Comparison of ENCODE assay signal across 22 mouse cellular contexts in genomic region chr5:112040678-112041077, GRCm38 (mm10).
DNase-seq lines count a peak whose midpoint lies in the region; ATAC-seq and TF ChIP-seq lines count a peak whose summit lies in the region.
"Had no signal": no experiment of that assay in that cellular context is flagged by ENCODE, and none has a peak within 500 bp of the region (broad histone marks: within the 10 kb centered on the region; RNA-seq: fewer than 3 reads in every experiment).

No protein-coding gene starts in this region.

- DNase-seq in hindbrain, postnatal 0 days (ENCODE audit: low spot score): no peak
- DNase-seq in neural tube, embryonic 10.5 days (ENCODE audit: extremely low spot score, low spot score): no peak
- no peak for DNase-seq in adipocyte (ENCODE audit: low spot score)
- DNase-seq in right cerebral cortex, postnatal 14 days: no peak
- DNase-seq: adrenal gland, postnatal 25 days; cerebellum, adult 18-20 months; cerebellum, postnatal 25 days; embryo, embryonic 11 days; heart, postnatal 10 days; kidney, adult 11 months; lung, adult 18-20 months; lung, postnatal 14 days; thymus, postnatal 36 days had no signal

- no peak for TF ChIP-seq CTCF in hindbrain, postnatal 0 days (IDR thresholded peaks at IDR 0.05; ENCODE audit: low read depth)

- peaks cover 54% of the 10 kb centered on the region for H3K4me1 ChIP-seq in hindbrain, embryonic 13.5 days (replicated peaks)
- peaks cover 18% of the 10 kb centered on the region for H3K4me1 ChIP-seq in hindbrain, postnatal 0 days (ENCODE audit: insufficient read depth, low read length)
- H3K4me1 ChIP-seq in neural tube, embryonic 13.5 days (replicated peaks): peaks cover 45% of the 10 kb centered on the region
- peaks cover 37% of the 10 kb centered on the region for H3K4me1 ChIP-seq in forebrain, embryonic 16.5 days (replicated peaks; ENCODE audit: control insufficient read depth, insufficient read depth, low read length)
- H3K4me1 ChIP-seq: megakaryocyte, embryonic 14.5 days had no signal

- 56% methylated on average over 1 of the region's 1 CpGs for WGBS in hindbrain, embryonic 13.5 days
- 38% methylated on average over 1 of the region's 1 CpGs for WGBS in hindbrain, postnatal 0 days
- 38% methylated on average over 1 of the region's 1 CpGs for WGBS in neural tube, embryonic 13.5 days
- 22% methylated on average over 1 of the region's 1 CpGs for WGBS in forebrain, embryonic 16.5 days

- no peak overlapping the region for H3K4me2 ChIP-seq in hindbrain, embryonic 13.5 days
- H3K4me2 ChIP-seq in hindbrain, postnatal 0 days (ENCODE audit: low read depth, low read length): no peak overlapping the region
- H3K4me2 ChIP-seq in neural tube, embryonic 13.5 days: no peak overlapping the region
- H3K4me2 ChIP-seq in forebrain, embryonic 16.5 days (ENCODE audit: low read length): no peak overlapping the region
- H3K4me2 ChIP-seq: embryonic facial prominence, embryonic 15.5 days; heart, embryonic 11.5 days; liver, embryonic 11.5 days had no signal

- H3K27ac ChIP-seq in hindbrain, embryonic 13.5 days: peak overlapping the region; percentile 81
- no peak overlapping the region for H3K27ac ChIP-seq in hindbrain, postnatal 0 days
- peak overlapping the region; percentile 67 for H3K27ac ChIP-seq in neural tube, embryonic 13.5 days (replicated peaks)
- peak overlapping the region; percentile 87 for H3K27ac ChIP-seq in forebrain, embryonic 16.5 days (ENCODE audit: low read length)
- H3K27ac ChIP-seq: embryonic facial prominence, embryonic 15.5 days had no signal

- no peaks in the 10 kb centered on the region for H3K9me3 ChIP-seq in hindbrain, embryonic 13.5 days
- H3K9me3 ChIP-seq in hindbrain, postnatal 0 days (ENCODE audit: low read length): no peaks in the 10 kb centered on the region
- H3K9me3 ChIP-seq in neural tube, embryonic 13.5 days: no peaks in the 10 kb centered on the region
- H3K9me3 ChIP-seq in forebrain, embryonic 16.5 days (ENCODE audit: control insufficient read depth, low read length): no peaks in the 10 kb centered on the region
- H3K9me3 ChIP-seq: embryonic facial prominence, embryonic 15.5 days; megakaryocyte, embryonic 14.5 days had no signal

- no peak for ATAC-seq in hindbrain, embryonic 13.5 days (ENCODE audit: low FRiP score)
- ATAC-seq in hindbrain, postnatal 0 days: no peak
- ATAC-seq in neural tube, embryonic 13.5 days (ENCODE audit: low read depth): no peak
- ATAC-seq in forebrain, embryonic 16.5 days: no peak; the same call in 1 of the 2 replicates

- no peaks in the 10 kb centered on the region for H3K27me3 ChIP-seq in hindbrain, embryonic 13.5 days
- no peaks in the 10 kb centered on the region for H3K27me3 ChIP-seq in hindbrain, postnatal 0 days (ENCODE audit: insufficient read depth, low read length)
- no peaks in the 10 kb centered on the region for H3K27me3 ChIP-seq in neural tube, embryonic 13.5 days
- no peaks in the 10 kb centered on the region for H3K27me3 ChIP-seq in forebrain, embryonic 16.5 days (replicated peaks; ENCODE audit: control insufficient read depth, insufficient read depth, low read length)
- H3K27me3 ChIP-seq: CH12.LX; embryonic facial prominence, embryonic 15.5 days had no signal

- no peaks in the 10 kb centered on the region for H3K36me3 ChIP-seq in hindbrain, embryonic 13.5 days
- H3K36me3 ChIP-seq in hindbrain, postnatal 0 days (ENCODE audit: insufficient read depth, low read length): no peaks in the 10 kb centered on the region
- H3K36me3 ChIP-seq in neural tube, embryonic 13.5 days: no peaks in the 10 kb centered on the region
- H3K36me3 ChIP-seq in forebrain, embryonic 16.5 days (ENCODE audit: control insufficient read depth, insufficient read depth): no peaks in the 10 kb centered on the region
- H3K36me3 ChIP-seq: embryonic facial prominence, embryonic 15.5 days had no signal

- H3K9ac ChIP-seq in hindbrain, embryonic 13.5 days: no peak overlapping the region
- H3K9ac ChIP-seq in hindbrain, postnatal 0 days (replicated peaks; ENCODE audit: low read length): no peak overlapping the region
- no peak overlapping the region for H3K9ac ChIP-seq in neural tube, embryonic 13.5 days
- no peak overlapping the region for H3K9ac ChIP-seq in forebrain, embryonic 16.5 days (replicated peaks; ENCODE audit: low read depth, low read length)
- H3K9ac ChIP-seq: embryonic facial prominence, embryonic 15.5 days had no signal

- H3K4me3 ChIP-seq in hindbrain, embryonic 13.5 days: no peak overlapping the region
- H3K4me3 ChIP-seq in hindbrain, postnatal 0 days (ENCODE audit: low read length): no peak overlapping the region
- H3K4me3 ChIP-seq in neural tube, embryonic 13.5 days: no peak overlapping the region
- no peak overlapping the region for H3K4me3 ChIP-seq in forebrain, embryonic 16.5 days (replicated peaks; ENCODE audit: low read length)
- H3K4me3 ChIP-seq: embryonic facial prominence, embryonic 15.5 days; megakaryocyte, embryonic 14.5 days; myocyte had no signal
